Mouse (Mus musculus) heart, postnatal 14 days (tissue): ENCODE data around the gene Rnf11. TPM values are rescaled to one million over a fixed set of nuclear protein-coding genes. Genes with fewer than 3 reads are reported as not detected.
A peak's percentile ranks its signal among the peaks of the same experiment; 100 is the strongest.

Experiments
- DNase-seq, 2 experiments: peaks; one replicate each; pipeline ENCODE4 v3.0.0; 2021 to 2022
- intact Hi-C: fragments of 180-260 bp; cut with DNase I; formaldehyde crosslinking; loops from one replicate; pipeline ENCODE4 v1.15.1; 2025
- long read RNA-seq, 2 experiments: library from polyadenylated mRNA; stranded (forward); transcript quantifications; one replicate each; pipeline ENCODE4 v2.0.0; 2021
- total RNA-seq, 2 experiments: library from RNA; stranded (reverse); gene quantifications; 2 replicates each; pipeline ENCODE4 v1.2.3; 2021

The Rnf11 gene
- total RNA-seq, result 100 to 1,000 TPM; 102 to 106 TPM
- long read RNA-seq, experiment 1, full-length matches to known transcripts, result 169 of 183 reads
- long read RNA-seq, experiment 1, partial matches to known transcripts, result 1 of 183 reads
- long read RNA-seq, experiment 1, other reads (novel, unspliced or antisense), result 13 of 183 reads
- long read RNA-seq, experiment 2, full-length matches to known transcripts, result 140 of 153 reads
- long read RNA-seq, experiment 2, partial matches to known transcripts, result 0 of 153 reads
- long read RNA-seq, experiment 2, other reads (novel, unspliced or antisense), result 13 of 153 reads

- intact Hi-C loops, result no loop called here
- no peak for DNase-seq
Observed at GRCm38 (mm10) chr4:109484621-109485020, at the start of gene Rnf11. Rnf11 (minus strand) TSS chr4:109484728.

- DNase-seq, result no peak
- intact Hi-C loops, result no loop called here
Observed at GRCm38 (mm10) chr4:109531111-109531510, 46.6 kb upstream of the Rnf11 start, which contains the start of gene 4930522H14Rik. 4930522H14Rik (minus strand) TSS chr4:109531297.

- no peak for DNase-seq
- intact Hi-C loops, result no loop called here
Observed at GRCm38 (mm10) chr4:109530245-109530816, 45.8 kb upstream of the Rnf11 start.

- intact Hi-C loops, result loop anchor here (2.0 to 5.0 kb wide), 3 partner anchors 198 to 517 kb away; no protein-coding TSS in a partner anchor
- DNase-seq, result peak; percentile 42 to 60
Observed at GRCm38 (mm10) chr4:109504885-109505284, 20.4 kb upstream of the Rnf11 start.

GRCm38 (mm10) chr4:109498476-109498875 lies 13.9 kb upstream of the Rnf11 start:
- intact Hi-C loops, result no loop called here
- DNase-seq, result no peak

- DNase-seq, result no peak
- intact Hi-C loops, result no loop called here
Observed at GRCm38 (mm10) chr4:109493581-109493980, 9.1 kb upstream of the Rnf11 start.

GRCm38 (mm10) chr4:109488812-109489211 lies 4.3 kb upstream of the Rnf11 start:
- intact Hi-C loops, result no loop called here
- DNase-seq, result no peak

- intact Hi-C loops, result no loop called here
- DNase-seq, result peak in 1 of 2 experiments; percentile 3
Observed at GRCm38 (mm10) chr4:109482701-109483100, 1.8 kb downstream of the Rnf11 start.

GRCm38 (mm10) chr4:109481424-109481823 lies 3.1 kb downstream of the Rnf11 start:
- intact Hi-C loops, result no loop called here
- no peak for DNase-seq

GRCm38 (mm10) chr4:109477454-109477853 lies 7.1 kb downstream of the Rnf11 start:
- no peak for DNase-seq
- intact Hi-C loops, result loop anchor here (2.0 kb wide), 1 partner anchor 39 kb away; no protein-coding TSS in a partner anchor

- intact Hi-C loops, result loop anchor here (2.0 kb wide), 1 partner anchor 38 kb away; no protein-coding TSS in a partner anchor
- peak; percentile 95 for DNase-seq
Observed at GRCm38 (mm10) chr4:109476554-109477014, 7.9 kb downstream of the Rnf11 start.

GRCm38 (mm10) chr4:109475577-109476553 lies 8.7 kb downstream of the Rnf11 start:
- intact Hi-C loops, result loop anchor here (2.0 kb wide), 1 partner anchor 37 kb away; no protein-coding TSS in a partner anchor
- DNase-seq, result peak; percentile 56 to 63

- DNase-seq, result no peak
- intact Hi-C loops, result no loop called here
Observed at GRCm38 (mm10) chr4:109475078-109475477, 9.4 kb downstream of the Rnf11 start.

- intact Hi-C loops, result no loop called here
- DNase-seq, result no peak
Observed at GRCm38 (mm10) chr4:109472566-109472965, 12.0 kb downstream of the Rnf11 start.

GRCm38 (mm10) chr4:109471606-109472005 lies 12.9 kb downstream of the Rnf11 start:
- no peak for DNase-seq
- intact Hi-C loops, result no loop called here

GRCm38 (mm10) chr4:109467687-109468086 lies 16.8 kb downstream of the Rnf11 start:
- no peak for DNase-seq
- intact Hi-C loops, result no loop called here

- intact Hi-C loops, result no loop called here
- no peak for DNase-seq
Observed at GRCm38 (mm10) chr4:109463892-109464291, 20.6 kb downstream of the Rnf11 start.

- intact Hi-C loops, result no loop called here
- DNase-seq, result peak; percentile 46 to 55
Observed at GRCm38 (mm10) chr4:109460421-109461179, 23.9 kb downstream of the Rnf11 start.

- intact Hi-C loops, result no loop called here
- no peak for DNase-seq
Observed at GRCm38 (mm10) chr4:109456821-109457220, 27.7 kb downstream of the Rnf11 start.

- DNase-seq, result no peak
- intact Hi-C loops, result no loop called here
Observed at GRCm38 (mm10) chr4:109448531-109448930, 36.0 kb downstream of the Rnf11 start.
